Mouse (Mus musculus) hindlimb bud, embryonic 11.5 days (tissue): Measurements from ENCODE around the gene Cyb561.

Source experiments
- DNase-seq: peaks from one replicate; pipeline ENCODE4 v3.0.0-alpha.2; 2012; ENCODE audit warnings: low read depth, low spot score; ENCODE audit errors: extremely low spot score

Cyb561 gene

DNA sequence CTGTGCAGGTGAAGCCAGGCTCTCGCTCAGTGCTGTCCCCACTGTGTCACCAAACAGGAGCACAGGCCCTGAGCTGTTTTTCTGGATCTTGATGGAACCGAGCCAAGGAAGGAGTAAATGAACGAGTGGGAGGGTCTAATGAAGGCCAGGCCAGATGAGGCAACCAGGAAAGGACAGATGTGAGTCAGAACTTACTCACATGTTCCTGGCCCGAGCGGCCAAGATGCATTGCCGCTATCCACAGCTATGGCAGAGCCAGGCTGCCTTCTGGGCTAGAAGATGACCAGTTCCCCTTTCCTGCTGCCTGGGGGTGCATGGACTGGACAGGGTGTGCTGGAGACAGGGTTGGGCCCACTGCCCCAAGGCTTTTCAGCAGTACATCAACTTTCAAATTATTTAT, 266 bp upstream of the Cyb561 start:
- DNase-seq: no peak

DNA sequence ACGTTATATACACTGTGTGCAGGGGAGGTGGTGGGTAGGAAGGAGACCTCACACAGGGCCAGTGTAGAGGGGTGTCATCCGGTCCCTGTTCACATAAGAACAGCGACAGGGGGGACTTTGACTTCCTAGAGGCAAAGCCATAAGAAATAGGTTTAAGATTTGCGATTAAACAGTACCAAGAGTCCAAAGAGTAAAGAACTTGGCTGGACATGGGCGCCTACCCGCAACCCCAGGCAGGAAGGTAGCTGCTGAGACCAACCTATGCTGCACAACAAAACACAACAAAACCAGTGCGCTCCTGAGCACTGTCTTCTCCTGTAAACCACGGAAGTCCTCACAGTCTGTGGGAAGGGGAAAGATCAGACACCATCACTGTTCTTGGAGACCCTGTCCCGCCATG, 1.0 kb downstream of the Cyb561 start:
- DNase-seq: no peak

DNA sequence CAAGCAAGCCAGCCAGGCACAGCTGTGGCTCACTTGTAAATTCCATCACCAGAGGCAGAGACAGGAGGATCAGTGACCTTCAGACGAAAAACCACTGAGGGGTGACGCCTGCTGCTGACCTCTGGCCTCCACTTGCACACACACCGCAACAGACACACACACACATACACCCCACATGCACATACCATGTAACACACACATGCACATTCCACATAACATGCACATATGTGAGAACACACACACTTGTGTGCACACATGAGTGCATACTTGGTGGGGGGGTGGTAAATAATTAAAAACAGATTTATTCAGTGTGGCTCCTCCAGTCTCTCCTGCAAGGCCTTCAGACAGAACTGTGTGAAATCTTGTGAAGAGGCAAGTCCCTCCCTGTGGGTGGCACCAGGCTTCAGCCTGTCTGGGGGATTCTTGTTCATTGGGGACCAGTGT, 1.5 kb downstream of the Cyb561 start:
- DNase-seq: no peak

DNA sequence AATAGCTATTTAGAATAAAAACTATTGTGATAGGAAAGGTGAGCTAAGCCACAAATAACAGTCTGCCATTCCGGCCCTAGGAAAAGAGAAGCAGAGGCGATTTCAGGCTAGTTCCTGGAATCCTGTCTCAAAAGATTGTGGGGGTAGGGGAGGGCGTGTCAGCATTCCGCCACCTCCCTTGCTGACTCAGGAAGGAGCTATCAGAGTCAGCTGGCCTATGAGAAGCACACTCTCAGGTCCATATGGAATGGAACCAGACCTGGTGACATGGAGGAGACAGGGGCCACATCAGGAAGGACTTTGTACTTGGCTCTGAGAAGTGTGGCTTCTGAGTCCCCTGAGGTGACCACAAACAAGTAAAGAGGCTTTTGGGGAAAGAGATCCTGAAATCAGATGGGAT, 2.6 kb downstream of the Cyb561 start:
- no peak for DNase-seq

DNA sequence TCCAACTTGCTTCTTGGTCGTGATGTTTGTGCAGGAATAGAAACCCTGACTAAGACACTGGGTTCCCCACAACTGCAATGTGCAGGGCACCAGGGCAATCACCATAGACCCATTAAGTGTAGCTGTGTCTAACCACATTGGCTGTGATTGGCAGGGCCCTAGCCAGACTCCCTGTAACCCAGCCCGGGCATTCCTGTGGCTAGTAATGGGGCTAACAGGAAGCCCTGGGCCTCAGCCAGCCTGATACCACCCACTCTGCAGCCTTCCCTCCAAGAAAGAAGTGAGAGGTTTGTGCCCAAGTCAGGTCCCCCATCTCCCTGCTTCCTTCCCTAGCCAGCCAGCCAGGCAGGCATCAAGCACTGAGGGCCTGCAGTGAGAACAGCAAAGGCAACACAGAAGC, 4.9 kb downstream of the Cyb561 start:
- no peak for DNase-seq

DNA sequence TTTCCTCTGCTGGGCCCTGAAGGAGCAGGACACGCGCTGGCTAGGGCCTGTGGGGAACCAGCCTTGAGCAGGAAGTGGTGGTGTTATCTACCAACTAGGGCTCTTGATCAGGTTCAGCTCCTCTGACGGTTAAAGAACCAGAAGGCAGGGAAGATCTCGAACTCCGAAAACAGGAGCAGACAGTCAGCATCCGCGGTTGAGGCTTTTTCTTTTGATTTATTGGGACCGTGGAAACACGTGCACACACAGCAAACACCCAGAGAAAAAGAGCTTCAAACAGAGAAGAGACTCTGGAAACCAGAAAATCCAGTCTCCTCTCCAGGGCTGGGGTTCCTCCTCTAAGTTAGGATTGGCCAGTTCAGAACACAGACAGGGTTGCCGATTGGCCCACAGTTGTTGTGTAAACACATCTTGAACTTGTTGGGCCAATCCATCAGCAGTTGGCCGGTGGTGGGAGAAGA, 6.4 kb downstream of the Cyb561 start:
- DNase-seq: no peak

DNA sequence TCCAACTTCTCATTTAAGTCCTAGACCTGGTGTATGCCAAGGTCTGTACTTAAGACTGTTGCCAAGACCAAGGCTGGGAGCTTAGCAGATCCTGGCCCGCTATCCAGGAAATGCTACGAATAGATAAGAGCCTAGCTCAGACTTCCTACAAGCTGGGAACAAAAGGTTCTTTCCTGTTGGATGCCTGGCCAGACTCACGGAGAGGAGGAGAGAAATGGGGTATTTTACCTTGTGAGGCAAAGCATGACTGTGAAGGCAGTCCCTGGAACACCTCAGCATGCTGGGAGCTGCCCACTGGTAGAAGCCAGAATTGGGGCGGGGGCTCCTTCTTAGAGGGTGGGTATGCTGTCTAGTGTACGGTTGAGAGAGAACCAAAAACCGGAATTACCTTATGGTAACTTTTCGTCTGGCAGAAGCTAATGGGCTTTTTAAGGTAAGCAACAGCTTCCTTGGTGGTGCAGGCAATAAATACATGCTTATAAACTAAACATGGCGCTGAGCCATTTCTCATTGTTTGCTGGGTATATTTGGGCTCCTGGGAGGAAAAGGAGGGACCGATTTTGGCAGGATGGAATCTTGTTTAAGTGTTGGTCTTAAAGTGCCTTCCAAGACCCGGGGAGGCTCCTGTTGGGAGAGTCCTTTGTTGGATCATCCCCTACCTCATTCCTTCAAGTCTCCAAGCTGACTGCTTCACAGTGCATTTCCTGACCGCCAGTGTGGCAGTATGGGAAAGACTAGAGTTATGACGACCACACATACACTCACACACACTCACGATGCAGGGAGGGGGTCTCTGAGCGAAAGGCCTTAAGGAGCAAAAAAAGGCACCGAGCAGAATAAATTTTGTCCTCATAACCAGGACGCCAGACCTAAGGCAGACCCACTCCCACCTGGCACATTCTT, 8.1 kb downstream of the Cyb561 start:
- DNase-seq: no peak

DNA sequence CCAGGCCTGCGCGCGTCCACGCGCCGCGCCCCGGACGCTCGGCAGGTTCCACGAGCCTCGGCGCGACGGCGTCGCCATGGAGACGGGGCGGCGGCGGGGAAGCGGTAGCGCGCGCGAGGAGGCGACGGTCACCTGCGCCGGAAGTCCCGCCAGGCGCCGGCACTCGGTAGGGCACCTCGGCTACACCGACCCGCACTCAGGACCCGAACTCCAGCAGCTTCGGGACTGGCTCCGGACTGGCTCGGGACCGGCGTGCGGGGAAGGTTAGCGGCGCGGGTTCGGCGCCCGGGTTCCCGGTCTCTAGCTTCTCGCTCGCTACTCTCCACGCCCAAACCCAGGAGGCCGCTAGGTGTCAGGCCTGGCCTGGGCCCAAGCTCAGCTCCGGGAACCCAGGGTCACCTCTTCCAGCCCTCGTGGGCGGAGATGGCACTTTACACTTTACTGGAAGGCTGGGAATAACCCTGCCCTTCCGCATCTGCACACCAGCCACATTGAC, 9.0 kb downstream of the Cyb561 start:
- DNase-seq: no peak

DNA sequence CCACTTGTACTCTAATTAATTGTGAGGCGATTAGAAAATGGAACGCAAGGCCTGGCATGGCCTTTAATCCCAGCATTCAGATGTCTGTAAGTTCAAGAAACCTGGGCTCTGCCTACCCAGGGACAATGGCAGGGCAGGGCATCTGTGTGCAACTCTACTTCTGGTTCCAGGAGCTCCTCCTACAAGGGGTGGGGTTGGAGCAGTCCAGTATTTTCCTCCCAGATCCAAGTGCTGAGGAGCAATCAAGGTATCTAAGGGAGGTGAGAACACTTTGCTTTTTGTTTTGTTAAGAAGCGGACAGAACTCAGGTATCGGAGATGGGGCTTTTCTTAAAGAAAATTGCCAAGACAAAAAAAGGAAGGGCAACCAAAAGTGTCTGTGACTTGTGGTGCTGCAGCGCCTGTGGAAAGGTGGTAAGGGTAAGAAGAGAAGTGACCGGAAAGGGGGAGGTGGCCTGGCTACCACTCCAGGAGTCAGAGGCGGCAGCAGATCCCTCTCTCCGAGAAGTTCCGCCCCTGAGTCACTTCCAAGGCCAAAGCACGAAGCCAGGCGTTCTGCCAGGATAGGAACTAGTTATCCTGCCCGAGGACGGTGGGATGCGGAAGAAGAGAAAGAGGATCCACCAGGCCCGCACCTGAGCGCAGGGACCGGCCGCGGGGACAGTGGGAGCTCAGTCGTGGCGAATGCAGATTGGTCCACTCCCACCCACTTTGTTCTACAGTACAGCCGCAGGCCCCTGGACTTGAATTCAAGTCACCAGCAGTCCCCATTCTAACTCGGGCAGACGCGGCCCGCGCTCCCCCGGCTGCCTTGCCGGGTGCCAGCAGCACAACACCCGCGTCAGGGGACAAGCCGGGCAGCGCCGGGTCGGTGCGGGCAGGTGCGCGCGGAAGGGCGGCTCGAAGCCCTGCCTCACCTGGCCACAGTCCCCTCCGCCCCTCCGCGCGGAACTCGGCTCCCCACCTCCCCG, 9.7 kb downstream of the Cyb561 start:
- DNase-seq: no peak

DNA sequence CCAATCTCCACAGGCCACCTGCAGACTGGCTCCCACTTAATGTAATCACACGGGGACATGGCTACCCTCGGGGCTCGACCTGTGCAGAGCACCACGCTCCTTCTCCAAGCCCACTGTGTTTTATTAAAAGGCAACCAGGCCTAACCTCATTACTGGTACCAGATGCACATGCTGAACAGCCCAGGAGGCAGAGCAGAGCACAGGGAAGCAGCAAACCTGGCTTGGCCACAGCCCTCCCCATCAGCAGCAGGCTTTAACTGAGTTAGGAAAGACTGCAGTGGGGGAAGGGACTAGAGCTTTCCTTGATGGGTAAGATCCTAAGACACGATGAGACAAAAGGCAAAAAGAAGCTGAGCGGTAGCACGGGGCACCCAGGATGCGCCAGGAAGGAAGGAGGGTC, 11.2 kb downstream of the Cyb561 start:
- DNase-seq: no peak

DNA sequence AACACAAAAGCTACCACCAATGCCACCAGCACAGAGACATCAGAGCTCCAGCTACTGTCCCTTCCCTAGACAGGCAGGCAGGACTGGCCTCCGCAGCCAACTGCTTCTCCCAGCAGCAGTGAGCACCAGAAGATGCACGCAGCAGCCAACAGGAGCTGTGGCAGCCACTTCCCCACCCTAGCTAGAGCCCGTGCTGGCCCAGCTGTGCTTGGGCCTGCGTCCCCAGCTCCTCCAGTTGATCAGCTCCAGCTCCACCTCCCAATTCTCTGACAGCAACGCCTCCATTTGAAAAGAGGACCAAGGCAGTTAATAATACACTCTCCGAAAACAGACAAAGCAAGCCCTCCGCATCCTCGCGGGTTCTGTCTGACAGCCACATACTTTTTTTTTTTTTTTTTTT, 14.4 kb downstream of the Cyb561 start:
- DNase-seq: no peak

DNA sequence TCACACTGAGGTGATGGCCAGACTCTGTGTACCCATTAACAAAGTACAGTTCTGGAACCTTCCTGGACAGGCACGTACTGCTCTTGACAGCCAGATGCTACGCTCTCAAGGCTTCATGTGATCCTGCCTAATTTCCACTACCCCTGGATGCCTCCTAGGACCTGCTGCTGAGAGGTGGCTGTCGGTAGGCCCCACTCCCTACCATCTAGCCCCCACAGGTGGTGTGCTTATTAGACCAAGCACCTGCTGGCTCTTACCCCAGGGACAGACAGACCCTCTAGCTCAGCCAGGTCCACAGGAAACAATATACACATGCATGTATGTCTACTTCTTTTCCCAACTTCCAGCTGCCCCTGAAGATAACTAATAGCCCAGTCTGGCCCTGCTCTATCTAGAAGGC, 16.2 kb downstream of the Cyb561 start:
- no peak for DNase-seq

DNA sequence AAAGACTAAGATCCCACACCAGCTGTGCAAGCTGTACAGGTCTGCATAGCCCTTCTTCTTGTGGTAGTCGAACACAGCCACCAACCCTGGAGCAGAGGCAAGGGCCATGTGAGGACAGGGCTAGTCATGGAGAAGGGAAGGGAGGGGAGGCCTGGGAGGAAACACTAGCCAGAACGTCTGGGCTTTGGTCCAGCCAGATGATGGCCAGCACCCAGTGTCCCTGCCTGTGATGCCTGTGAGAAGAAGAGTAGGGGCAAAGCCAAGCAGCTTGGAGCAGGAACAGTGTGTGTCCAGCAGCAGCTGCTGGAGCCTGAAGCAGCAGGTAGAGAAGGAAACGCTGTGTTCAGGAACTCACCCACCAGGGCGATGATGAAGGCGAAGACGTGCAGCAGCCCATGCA, 16.9 kb downstream of the Cyb561 start:
- no peak for DNase-seq

DNA sequence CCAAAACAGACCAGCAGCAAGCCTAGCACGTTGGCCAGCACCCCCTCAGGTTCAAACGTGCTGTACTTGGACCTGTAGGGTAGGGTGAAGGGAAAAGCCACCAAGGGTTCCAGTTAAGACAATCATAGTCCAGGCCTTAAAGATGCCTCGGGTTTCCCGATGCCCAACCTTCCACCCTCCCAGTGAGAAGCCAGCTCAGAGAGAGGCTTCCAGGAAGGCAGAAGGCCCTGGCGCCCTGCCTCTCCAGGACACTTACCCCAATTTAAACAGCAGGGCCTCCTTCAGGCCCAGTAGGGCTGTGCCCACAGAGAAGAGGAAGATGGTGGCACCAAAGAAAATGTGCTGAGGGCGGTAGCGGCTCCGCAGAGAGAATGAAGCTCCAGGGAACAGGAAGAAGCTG, 17.6 kb downstream of the Cyb561 start:
- no peak for DNase-seq

DNA sequence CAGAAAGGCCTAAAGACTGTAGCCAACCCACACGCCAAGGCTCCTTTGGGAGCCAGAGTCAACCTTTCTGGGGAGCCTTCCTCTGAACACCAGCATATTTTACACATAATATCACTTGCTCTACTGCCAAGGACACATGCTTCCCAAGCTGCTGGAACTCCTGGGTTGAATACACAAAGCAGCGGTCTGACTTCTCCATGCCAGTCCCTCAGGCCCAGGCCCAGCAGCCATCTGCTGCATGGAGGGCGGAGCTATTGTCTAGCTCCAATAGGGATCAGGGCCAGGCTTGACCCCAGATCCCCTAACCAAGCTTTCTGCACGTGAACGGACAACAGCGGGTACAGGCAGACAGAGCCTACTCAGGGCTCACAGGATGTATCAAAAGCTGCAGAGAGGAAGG, 18.3 kb downstream of the Cyb561 start:
- DNase-seq: no peak

DNA sequence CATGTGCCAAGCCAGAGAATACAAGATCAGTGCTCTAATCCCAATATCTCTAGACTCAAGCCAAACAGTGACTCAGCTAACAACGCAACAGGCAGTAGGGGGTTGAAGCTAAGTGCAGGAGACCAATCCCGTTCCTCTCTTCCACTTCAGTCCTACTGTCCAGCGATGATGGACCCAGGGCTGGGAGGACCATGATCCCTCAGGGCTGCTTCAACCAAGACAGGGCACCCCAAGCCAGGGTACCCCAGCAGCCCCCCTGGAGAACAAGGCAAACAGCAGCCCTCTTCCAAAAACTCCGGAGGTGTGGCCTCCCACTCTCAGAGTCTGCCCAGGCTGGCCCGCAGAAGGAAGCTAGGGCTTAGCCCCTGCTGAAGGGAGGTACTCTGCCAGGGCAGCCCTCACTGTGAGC, 18.8 kb downstream of the Cyb561 start:
- DNase-seq: no peak

DNA sequence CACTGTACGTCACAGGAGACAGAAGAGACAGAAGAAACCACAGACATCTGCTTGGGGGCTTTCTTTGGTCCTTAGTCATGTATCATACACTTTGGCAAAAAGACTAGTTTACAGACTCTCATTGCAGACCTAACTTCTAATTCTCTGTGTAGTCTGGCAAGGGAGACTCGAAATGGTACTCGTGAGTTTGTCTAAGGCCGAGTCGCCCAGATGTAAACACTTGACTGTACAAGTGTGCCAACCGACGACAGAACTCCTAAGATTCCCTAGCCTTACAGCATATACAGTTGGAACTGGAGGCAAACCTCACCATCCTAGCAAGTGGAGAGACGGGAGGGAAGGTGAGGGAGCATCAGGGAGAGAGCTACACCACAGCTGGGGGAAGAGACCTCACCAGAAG, 19.4 kb downstream of the Cyb561 start:
- no peak for DNase-seq

DNA sequence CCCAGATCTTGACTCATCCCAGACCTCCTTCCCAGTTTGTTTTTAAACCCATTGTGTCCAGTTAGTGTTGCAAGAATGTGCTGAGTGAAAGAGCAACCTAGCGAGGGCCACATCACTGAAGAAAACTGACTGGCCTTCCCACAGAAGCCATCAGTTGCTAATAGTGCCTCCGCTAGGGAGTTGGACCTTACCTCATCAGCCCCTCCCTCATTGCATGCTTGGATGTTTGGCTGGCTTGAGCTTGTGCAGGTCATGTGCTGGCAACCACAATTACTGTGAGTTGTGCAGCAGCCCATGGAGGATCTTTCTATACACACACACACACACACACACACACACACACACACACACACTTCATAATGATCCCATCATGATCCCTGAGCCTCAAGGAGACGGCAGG, 21.8 kb downstream of the Cyb561 start:
- no peak for DNase-seq

DNA sequence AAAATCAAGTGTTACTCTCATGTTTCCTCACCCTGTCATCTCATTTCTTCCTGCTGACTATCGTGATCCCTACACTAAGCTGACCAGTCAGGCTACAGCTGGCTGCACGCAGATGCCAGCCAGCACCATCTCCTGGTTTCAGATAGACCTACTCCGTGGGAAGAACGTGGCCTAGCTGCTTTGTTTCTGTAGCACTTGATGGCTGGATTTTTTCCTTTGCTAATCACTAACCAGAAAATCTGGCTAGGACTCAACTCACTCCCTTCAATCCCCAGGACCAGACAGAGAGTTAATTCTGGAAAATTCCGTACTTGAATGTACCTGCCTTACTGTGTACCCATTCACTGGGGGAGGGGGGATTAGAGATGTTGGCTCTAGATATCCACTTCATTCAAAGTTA, 25.0 kb downstream of the Cyb561 start:
- no peak for DNase-seq

DNA sequence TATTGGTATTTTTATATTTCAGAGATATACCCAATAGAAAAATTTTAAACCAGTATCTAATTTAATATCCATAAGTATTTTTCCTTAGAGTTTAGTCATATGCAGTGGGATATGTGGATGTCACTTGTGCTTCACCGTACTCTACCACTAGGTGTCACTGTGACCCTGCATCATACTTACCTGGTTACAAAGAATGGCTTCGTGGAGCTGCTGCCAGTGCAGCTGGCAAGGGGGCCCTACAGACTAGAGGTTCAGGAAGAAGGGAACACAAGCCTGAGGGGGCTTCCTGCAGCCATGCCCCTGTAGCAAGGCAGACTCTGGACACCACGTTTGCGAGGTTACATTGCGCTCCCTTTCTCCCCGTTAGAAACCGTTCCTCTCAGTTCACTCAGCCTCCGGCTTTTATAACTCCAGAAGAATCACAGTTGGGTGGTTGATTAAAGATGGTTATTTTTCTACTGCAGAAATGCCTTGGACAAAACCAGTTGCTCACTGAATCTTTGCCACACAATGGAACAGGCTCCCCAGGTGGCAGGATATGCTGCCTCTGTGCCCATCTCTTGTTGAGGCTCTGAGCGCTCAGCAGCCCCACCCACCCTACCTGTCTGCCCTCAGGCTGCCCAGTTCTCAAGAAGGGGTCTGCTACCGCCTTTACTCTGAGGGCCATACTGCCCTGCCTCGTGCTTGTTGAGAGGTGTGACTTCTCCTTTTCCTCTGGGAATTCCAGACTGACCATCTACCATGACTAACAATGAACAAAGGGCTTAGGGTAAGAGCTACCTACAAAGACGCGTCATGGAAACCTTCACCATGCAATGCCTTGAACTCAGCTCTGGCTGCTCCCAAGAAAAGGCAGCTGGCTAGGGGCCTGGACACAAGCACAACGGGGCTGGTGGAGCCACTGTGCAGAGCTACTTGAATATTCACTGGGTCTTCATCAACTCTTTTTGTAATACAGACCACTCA, 25.8 kb downstream of the Cyb561 start:
- DNase-seq: peak; percentile 83
